Mouse (Mus musculus) kidney, adult 9 months (tissue): ENCODE results near the gene Chn1.

Experiments
- DNase-seq: peaks from one replicate; pipeline ENCODE4 v3.0.0; 2022

Gene Chn1

GRCm38 (mm10) chr2:73588951-73589350 lies 186.2 kb downstream of the Chn1 start:
- DNase-seq = no peak

GRCm38 (mm10) chr2:73587109-73587506 lies 188.0 kb downstream of the Chn1 start:
- DNase-seq = peak; percentile 36

- DNase-seq = peak; percentile 12
Measured at GRCm38 (mm10) chr2:73586392-73587108, 188.6 kb downstream of the Chn1 start.

- DNase-seq = peak; percentile 65
Measured at GRCm38 (mm10) chr2:73585347-73585831, 189.8 kb downstream of the Chn1 start.

GRCm38 (mm10) chr2:73584645-73585346 lies 190.3 kb downstream of the Chn1 start:
- peak; percentile 81 for DNase-seq

GRCm38 (mm10) chr2:73580720-73581119 lies 194.4 kb downstream of the Chn1 start:
- no peak for DNase-seq

GRCm38 (mm10) chr2:73580166-73580565 lies 195.0 kb downstream of the Chn1 start, which contains the start of gene Chrna1:
Gene Chrna1, minus strand, starts transcription at chr2:73580338.
- DNase-seq = no peak

- DNase-seq = no peak
Measured at GRCm38 (mm10) chr2:73579168-73579567, 196.0 kb downstream of the Chn1 start.

GRCm38 (mm10) chr2:73574418-73574817 lies 200.7 kb downstream of the Chn1 start:
- DNase-seq = no peak

GRCm38 (mm10) chr2:73573556-73573955 lies 201.6 kb downstream of the Chn1 start:
- no peak for DNase-seq

GRCm38 (mm10) chr2:73572539-73573372 lies 202.4 kb downstream of the Chn1 start:
- DNase-seq = peak; percentile 67

GRCm38 (mm10) chr2:73571901-73572300 lies 203.2 kb downstream of the Chn1 start:
- no peak for DNase-seq

GRCm38 (mm10) chr2:73571304-73571703 lies 203.8 kb downstream of the Chn1 start:
- no peak for DNase-seq

GRCm38 (mm10) chr2:73566989-73567605 lies 208.0 kb downstream of the Chn1 start:
- peak; percentile 79 for DNase-seq

- peak; percentile 25 for DNase-seq
Measured at GRCm38 (mm10) chr2:73566162-73566561, 209.0 kb downstream of the Chn1 start.

- no peak for DNase-seq
Measured at GRCm38 (mm10) chr2:73563690-73564089, 211.5 kb downstream of the Chn1 start.

- no peak for DNase-seq
Measured at GRCm38 (mm10) chr2:73562656-73563055, 212.5 kb downstream of the Chn1 start.

GRCm38 (mm10) chr2:73561665-73562063 lies 213.5 kb downstream of the Chn1 start:
- peak; percentile 22 for DNase-seq

- no peak for DNase-seq
Measured at GRCm38 (mm10) chr2:73560899-73561664, 214.1 kb downstream of the Chn1 start.
